Mouse (Mus musculus) left cerebral cortex, postnatal 25 days (tissue): Measurements from ENCODE around the gene Pif1. TPM values are rescaled to one million over a fixed set of nuclear protein-coding genes. Genes with fewer than 3 reads are reported as not detected.
A peak's percentile ranks its signal among the peaks of the same experiment; 100 is the strongest.

Experiments
- DNase-seq, 2 experiments: peaks; one replicate each; pipeline ENCODE4 v3.0.0; 2022; ENCODE audit warnings: low spot score in 2 of 2, mixed read lengths in 1 of 2
- intact Hi-C: fragments of 180-260 bp; cut with DNase I; formaldehyde crosslinking; loops from one replicate; pipeline ENCODE4 v1.15.1; 2025
- total RNA-seq, 2 experiments: library from RNA; stranded (reverse); gene quantifications; 2 replicates each; pipeline ENCODE4 v1.2.3; 2021

Gene Pif1
- under 1 TPM; 0.27 to 0.46 TPM for total RNA-seq

DNA sequence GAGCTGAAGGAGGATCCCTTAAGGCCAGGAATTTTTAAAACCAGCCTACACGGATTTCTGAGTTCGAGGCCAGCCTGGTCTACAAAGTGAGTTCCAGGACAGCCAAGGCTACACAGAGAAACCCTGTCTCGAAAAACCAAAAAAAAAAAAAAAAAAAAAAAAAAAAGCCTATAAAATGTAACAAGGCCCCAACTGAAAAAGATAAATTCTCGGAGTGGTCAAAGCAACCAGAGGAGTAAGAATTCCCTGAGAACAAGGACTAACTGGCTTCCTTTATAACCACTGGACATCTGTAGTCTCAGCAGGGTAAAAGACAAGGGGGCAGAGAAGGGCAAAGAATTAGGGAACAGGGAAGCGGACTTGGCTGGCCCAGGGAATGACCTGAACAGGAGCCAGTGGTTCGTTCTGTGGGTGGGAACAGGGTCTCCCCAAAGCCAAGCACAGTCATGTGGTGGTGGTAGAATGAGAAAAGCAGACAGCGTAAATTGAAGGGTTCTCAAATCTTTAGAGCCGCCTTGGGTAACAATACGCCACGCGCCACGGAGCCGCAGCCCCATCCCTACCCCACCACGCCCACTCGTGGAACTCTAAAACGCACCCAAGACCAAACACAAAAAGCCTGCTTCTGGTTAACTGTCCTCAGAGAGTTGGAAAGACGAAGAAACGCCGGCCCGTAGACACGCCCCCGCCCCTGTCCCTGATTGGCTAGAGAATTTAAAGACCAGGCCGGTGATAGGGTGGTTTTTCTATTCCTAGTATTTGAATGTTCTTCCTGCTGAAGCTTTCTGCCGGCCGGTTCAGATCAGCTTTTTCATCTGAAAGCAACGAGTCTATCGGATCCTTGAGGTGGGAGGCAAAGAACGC, at the start of gene Pif1:
Gene Pif1 (plus strand): TSS at position 755 of the 864 bp plus-strand sequence.
- intact Hi-C loops: no loop called here
- peak; percentile 68 to 84 for DNase-seq

DNA sequence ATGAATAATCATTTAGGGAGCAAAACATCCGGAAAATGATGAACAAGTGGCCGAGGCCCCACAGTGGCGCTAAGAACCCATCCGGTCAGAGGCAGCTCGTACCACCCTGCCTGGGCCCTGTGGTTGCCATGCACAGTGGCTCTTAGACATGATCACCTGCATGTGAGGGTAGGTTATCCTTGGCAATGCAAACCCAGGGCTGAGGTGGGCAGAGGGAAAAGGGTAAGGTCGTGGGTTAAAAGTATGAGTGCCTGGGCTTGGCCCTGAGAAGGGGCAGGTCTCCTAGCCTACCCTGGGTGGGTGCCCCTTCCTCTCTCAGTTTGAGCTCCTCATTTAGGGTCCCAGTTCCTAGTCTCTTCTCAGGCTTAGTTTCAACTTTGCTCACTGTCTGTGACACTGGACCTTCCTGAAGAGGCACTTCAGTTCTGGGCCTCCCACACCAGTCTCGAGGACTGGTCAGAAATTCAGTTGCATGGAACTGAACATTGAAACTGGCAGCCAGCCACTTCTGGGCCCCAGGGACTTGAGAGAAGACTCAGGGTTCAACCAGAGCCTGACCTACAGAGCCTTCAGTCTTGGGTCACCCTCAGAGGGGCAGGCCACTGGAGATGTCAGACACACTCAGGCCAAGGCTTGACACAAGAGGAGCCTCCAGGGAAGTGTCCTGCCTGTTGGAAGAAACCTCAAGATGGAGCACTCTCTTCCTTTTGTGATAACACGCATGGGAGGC, 48.9 kb upstream of the Pif1 start:
- no peak for DNase-seq
- intact Hi-C loops: no loop called here

GRCm38 (mm10) chr9:65539697-65540096, 47.3 kb upstream of the Pif1 start:
- intact Hi-C loops: no loop called here
- DNase-seq: no peak

GRCm38 (mm10) chr9:65541126-65542068, 45.6 kb upstream of the Pif1 start:
- DNase-seq: peak; percentile 16 to 51
- intact Hi-C loops: no loop called here

DNA sequence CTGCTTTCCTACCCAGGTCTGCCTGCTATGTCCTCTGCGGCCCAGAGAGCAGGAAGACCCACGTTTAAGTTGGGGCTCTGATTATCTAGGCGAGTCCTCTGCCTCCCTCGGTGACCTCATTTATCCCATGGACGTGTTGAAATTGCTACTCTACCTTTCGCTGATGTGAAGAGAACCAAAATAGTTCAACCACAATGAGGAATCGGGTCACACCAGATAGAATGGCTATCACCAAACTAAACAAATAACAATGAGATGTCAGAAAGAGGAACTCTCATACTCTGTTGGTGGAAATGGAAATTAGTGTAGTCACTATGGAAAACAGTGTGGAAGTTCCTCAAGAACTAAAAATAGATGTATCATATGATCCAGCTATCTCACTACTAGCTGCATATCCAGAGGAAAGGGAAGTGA, 44.8 kb upstream of the Pif1 start:
- no peak for DNase-seq
- intact Hi-C loops: no loop called here

- DNase-seq: no peak
- intact Hi-C loops: no loop called here
Measured at GRCm38 (mm10) chr9:65545635-65546412, 41.1 kb upstream of the Pif1 start.

DNA sequence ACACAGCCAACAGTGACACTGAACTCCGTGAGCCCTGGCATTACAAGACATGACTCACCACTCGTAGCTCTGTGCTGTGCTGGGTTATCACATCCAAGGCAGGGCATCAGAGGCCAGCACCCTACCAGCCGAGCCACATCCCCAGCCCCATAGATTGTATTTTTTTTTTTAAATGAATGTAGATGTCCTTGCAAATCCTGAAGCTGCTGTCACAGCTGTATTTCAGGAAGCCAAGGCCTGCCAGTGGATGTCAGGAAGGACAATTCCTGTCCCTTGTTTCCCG, 40.6 kb upstream of the Pif1 start:
- intact Hi-C loops: no loop called here

GRCm38 (mm10) chr9:65547111-65547510, 39.8 kb upstream of the Pif1 start:
- intact Hi-C loops: no loop called here
- DNase-seq: no peak

More for the DNA sequence above, 40.6 kb upstream of the Pif1 start:
- DNase-seq: no peak

GRCm38 (mm10) chr9:65547844-65548243, 39.1 kb upstream of the Pif1 start:
- DNase-seq: no peak
- intact Hi-C loops: no loop called here

GRCm38 (mm10) chr9:65548311-65548710, 38.6 kb upstream of the Pif1 start:
- intact Hi-C loops: no loop called here
- no peak for DNase-seq

DNA sequence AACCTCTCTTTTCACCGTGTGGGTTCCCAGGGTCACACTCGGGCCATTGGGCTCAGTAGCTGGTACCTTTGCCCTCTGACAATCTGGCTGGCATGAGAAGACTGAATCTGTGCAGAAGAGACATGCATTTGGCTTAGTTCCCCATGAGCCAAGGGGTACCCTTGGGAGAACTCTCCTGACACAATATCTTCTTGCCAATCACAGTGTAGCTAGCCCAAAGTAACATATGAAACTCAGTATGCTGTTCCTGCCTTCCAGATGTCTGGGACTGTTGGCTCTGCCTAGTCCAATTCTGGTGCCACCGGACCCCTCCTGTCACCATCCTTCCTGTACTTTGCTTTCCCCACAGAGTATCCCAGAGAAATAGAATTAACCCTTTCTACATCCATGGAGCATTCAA, 37.8 kb upstream of the Pif1 start:
- intact Hi-C loops: no loop called here
- no peak for DNase-seq

DNA sequence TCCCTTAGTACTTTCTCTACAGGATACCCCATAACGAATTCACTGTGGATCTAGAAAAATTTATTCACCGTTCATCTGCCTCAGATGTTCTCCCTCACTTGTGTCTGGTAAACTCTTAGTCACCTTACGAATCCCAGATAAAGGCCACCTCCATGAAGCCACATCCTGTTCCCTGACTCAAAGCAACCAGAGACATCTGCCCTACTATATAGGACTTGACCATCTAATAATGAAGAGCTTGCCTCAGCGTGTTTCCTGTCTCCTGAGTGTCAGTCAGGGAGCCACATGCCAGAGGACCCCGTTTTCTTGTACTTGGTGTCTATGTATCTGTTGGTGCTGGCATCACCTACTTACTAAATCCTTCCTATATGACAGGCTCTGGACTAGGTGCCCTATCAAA, 37.3 kb upstream of the Pif1 start:
- intact Hi-C loops: no loop called here
- no peak for DNase-seq

DNA sequence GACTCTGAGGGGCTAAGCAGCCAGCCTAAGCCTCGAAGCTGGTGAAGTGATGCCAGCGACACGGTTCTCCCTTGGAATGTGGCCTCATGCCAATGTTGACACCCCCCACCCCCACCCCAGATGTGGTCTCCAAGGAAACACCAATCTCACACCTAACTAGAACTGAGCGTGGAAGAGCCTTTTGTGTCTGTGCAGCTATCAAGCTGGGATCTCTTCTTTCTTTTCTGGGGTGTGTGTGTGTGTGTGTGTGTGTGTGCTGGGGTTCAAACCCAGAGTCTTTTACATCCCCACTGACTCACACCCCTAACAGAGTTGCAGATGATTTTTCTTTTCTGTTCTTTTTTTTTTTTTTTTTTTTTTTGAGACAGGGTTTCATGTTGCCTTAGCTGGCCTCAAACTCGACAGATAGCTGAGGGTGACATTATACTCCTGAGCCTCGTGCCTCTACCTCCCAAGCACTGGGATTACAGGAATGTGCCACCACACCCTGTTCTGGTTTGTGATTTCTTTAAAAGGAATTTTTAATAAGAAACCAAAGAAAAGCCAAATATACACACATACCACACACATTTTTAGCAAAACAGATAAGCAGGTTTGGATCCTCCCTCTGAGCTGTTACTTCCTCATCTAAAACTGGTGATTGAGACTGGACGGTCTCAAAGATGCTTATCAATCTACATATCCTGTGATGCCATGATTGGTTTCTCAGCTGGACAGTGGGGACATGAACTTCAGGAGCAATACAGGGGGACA, 36.7 kb upstream of the Pif1 start:
- no peak for DNase-seq
- intact Hi-C loops: no loop called here

DNA sequence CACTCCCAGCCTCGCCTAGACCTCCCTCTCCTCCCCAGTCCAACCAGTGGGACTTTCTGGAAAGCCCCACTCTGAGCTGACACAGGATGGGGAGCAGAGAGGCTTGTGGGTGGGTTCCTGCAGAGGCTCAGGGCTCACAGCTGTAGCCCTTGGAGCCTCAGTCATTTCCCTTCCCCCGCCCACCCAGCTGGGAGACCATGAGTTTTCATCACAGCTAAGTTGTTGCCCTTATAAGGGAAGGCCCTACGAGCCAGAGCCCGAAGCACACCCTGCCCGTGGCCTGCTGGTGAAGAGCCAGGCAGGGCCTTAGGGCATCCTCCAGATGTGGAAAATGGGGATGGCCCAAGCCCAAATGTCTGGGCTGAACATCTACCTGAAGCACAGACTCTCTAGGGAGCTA, 35.9 kb upstream of the Pif1 start:
- no peak for DNase-seq
- intact Hi-C loops: no loop called here

DNA sequence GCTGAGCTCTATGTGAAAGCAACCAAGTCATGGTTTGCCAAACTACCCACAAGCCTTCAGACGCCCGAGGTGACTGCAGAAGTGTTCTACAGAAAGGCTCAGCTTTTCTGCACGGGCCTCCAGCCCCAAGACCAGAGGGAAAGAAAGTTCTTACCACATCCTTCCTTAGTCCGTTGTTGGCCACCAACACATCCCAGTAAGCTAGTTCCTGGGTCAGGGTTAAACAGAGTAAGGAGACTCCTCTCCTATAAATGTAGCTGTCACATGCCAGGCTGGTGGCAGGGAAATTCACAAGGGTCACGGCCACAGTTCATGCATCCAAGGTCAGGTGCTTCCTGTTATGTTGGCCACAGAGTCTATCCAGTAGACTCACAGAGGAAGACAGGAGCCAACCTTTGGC, 34.8 kb upstream of the Pif1 start:
- DNase-seq: no peak
- intact Hi-C loops: no loop called here

DNA sequence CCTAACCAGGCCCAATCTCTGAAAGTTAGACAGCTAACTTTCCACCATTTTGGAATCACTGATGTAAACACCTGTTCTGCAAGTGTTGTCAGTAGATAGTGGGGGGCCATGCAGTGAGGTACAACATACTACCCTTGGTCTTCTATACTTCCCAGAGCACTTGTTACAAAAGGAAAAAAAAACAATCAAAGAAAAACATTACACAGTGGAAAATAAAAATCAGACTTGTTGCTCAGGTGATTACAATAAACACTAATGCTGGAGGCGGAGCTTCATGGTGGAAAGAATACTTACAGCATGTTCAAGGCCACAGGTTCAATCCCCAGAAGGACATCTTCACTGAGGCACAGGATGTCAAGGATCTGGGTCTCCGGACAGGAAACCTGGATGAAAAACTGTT, 34.2 kb upstream of the Pif1 start:
- intact Hi-C loops: no loop called here
- no peak for DNase-seq

DNA sequence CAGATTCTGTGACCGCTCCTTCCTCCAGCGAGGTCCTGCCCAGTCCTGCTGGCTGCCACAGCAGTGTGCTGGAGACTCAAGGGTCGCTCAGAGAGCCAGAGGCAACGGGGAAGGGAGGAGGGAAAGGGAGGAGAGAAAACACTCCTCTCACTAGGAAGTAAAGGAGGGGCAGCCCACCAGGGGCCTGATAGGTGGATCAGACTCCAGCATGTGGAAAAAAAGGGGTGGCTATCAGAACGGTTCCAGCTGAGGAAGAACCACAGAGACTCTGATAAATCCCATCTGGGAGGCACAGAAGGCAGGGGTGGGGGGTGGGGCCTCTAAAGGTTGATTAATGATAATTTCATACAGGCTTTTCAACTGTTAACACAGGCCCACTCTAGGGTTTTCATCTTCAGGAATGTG, 32.0 kb upstream of the Pif1 start:
- DNase-seq: no peak
- intact Hi-C loops: no loop called here

GRCm38 (mm10) chr9:65555621-65556020, 31.3 kb upstream of the Pif1 start:
- intact Hi-C loops: no loop called here
- no peak for DNase-seq

GRCm38 (mm10) chr9:65556349-65556748, 30.6 kb upstream of the Pif1 start:
- intact Hi-C loops: no loop called here
- no peak for DNase-seq
